Mouse (Mus musculus) midbrain, embryonic 10.5 days (tissue): ENCODE data around the gene Utrn. TPM values are rescaled to one million over a fixed set of nuclear protein-coding genes. Genes with fewer than 3 reads are reported as not detected.

ENCODE experiments used
- DNase-seq: peaks from one replicate; pipeline ENCODE4 v3.0.0-alpha.2; 2017; ENCODE audit warnings: low spot score
- H3K27ac ChIP-seq: fragments of 300-500 bp; sonication (generic); replicated peaks from 2 replicates; pipeline ENCODE4 v1.5.1; 2016; ENCODE audit warnings: mild to moderate bottlenecking
- H3K27me3 ChIP-seq: fragments of 300-500 bp; sonication (generic); 2 replicates; pipeline ENCODE4 v1.6.1; 2016; ENCODE audit warnings: low read depth, mild to moderate bottlenecking; ENCODE audit not compliant: poor library complexity, severe bottlenecking
- H3K36me3 ChIP-seq: fragments of 300-500 bp; sonication (generic); 2 replicates; pipeline ENCODE4 v1.6.1; 2016; ENCODE audit warnings: mild to moderate bottlenecking, moderate library complexity
- H3K4me1 ChIP-seq: fragments of 300-500 bp; sonication (generic); 2 replicates; pipeline ENCODE4 v1.6.1; 2016
- H3K4me3 ChIP-seq: fragments of 300-500 bp; sonication (generic); 2 replicates; pipeline ENCODE4 v1.5.1; 2016; ENCODE audit warnings: mild to moderate bottlenecking, moderate library complexity
- H3K9me3 ChIP-seq: fragments of 300-500 bp; sonication (generic); replicated peaks from 2 replicates; pipeline ENCODE4 v1.6.1; 2016; ENCODE audit warnings: mild to moderate bottlenecking
- WGBS: fragments of 180-500 bp; shearing (Covaris S2); methylation state at CpG from one replicate; pipeline ENCODE4 v1.1.7; 2016; 5-methylcytosine and 5-hydroxymethylcytosine counted together
- polyA plus RNA-seq: library from polyadenylated mRNA; unstranded; fragments of >200 nt; fragmentation: Nextera tagmentation; extraction: Ambion mirVana; gene quantifications from 2 replicates; pipeline ENCODE4 v1.2.1, GENCODE M21; 2016

Utrn gene
- polyA plus RNA-seq, 1 experiment from 2014 or later = 38.8 TPM

DNA sequence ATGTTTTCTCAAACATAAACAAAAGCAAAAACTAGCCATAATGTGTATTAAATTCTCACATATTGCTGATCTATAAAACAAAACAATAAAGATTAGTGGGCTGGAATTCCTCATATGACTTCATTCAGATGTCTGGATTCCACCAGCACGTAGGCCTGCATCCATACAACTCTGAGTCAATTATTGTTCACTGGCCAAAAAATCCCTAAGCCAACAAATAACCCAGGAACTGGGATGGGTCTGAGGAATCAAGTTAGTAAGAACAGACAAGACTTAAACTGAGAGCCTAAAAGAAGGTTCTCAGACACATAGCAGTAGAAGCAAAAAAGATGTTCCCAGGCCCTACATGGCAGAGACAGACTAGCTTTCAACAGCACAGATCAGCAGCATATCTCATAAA is 65.2 kb downstream of the Utrn start:
- Histone ChIP-seq H3K4me3 (no peak overlapping the region), H3K27ac (no peak overlapping the region), H3K9me3 (no peaks in the 10 kb centered on the region), H3K27me3 (no peaks in the 10 kb centered on the region), H3K36me3 (no peaks in the 10 kb centered on the region), H3K4me1 (peaks cover 16% of the 10 kb centered on the region)
- 83% methylated on average over 1 of the region's 1 CpGs for WGBS
- no peak for DNase-seq

DNA sequence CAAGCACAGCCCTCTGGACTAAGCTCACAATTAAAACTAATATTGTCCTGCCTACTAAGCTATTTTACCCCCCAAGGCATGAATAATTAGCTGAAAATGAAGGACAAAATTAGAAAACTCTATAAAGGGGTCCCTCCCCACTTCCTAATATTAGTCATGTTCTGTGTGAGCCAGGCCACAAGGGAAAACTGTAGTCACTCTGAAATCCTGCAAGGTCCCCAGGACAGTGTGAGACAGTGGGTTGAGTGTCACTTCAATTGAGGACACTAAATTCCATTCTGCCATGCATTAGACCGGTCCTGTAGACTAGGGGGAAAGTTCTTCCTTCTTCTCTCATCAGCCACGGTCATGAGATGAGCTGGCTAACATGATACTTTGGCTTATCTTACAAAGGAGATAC is 69.7 kb downstream of the Utrn start:
- Histone ChIP-seq H3K27ac (no peak overlapping the region), H3K27me3 (no peaks in the 10 kb centered on the region), H3K36me3 (no peaks in the 10 kb centered on the region), H3K4me3 (no peak overlapping the region), H3K4me1 (peaks cover 14% of the 10 kb centered on the region), H3K9me3 (no peaks in the 10 kb centered on the region)
- no peak for DNase-seq
- whole genome bisulfite sequencing = 89% methylated on average over 2 of the region's 2 CpGs

- H3K27me3 ChIP-seq = no peaks in the 10 kb centered on the region
- WGBS = 95% methylated on average over 4 of the region's 4 CpGs
- DNase-seq = no peak
Measured at GRCm38 (mm10) chr10:12798248-12798647, 70.9 kb downstream of the Utrn start.

GRCm38 (mm10) chr10:12796510-12796840 is 72.7 kb downstream of the Utrn start:
- whole genome bisulfite sequencing = 86% methylated on average over 1 of the region's 1 CpGs
- no peak overlapping the region for H3K27ac ChIP-seq
- DNase-seq = no peak
- no peaks in the 10 kb centered on the region for H3K27me3 ChIP-seq
- no peak overlapping the region for H3K4me3 ChIP-seq
- H3K36me3 ChIP-seq = no peaks in the 10 kb centered on the region
- H3K4me1 ChIP-seq = peaks cover 24% of the 10 kb centered on the region
- no peaks in the 10 kb centered on the region for H3K9me3 ChIP-seq

More at GRCm38 (mm10) chr10:12798248-12798647, 70.9 kb downstream of the Utrn start:
- H3K4me1 ChIP-seq = peaks cover 14% of the 10 kb centered on the region
- no peaks in the 10 kb centered on the region for H3K9me3 ChIP-seq
- no peak overlapping the region for H3K4me3 ChIP-seq
- no peaks in the 10 kb centered on the region for H3K36me3 ChIP-seq
- no peak overlapping the region for H3K27ac ChIP-seq

GRCm38 (mm10) chr10:12795796-12796509 is 73.2 kb downstream of the Utrn start:
- no peaks in the 10 kb centered on the region for H3K9me3 ChIP-seq

DNA sequence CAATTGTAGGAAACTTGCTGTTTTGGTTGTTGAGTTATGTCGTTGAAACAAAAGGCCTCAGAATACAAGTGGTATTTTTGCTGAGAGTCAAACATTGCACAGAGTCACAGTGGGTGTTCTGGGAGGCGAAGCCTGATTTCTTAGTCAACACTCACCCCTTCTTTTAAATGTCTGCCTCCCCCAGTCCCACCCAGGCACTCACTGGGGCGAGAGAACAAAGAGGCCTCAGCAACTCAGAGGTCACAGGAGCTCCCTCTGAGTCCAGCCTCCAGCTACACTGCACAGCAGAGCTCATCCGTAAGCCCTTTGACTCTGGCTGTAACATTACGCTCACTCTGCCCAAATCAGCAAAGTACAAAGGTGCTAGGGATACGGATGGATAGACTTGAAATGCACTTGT is 77.1 kb downstream of the Utrn start:
- WGBS = 5% methylated on average over 6 of the region's 6 CpGs
- peak; percentile 62 for DNase-seq
- H3K4me3 ChIP-seq = no peak overlapping the region
- H3K36me3 ChIP-seq = no peaks in the 10 kb centered on the region
- peak overlapping the region; percentile 81 for H3K27ac ChIP-seq
- H3K27me3 ChIP-seq = no peaks in the 10 kb centered on the region
- no peaks in the 10 kb centered on the region for H3K9me3 ChIP-seq
- H3K4me1 ChIP-seq = peaks cover 33% of the 10 kb centered on the region

More at GRCm38 (mm10) chr10:12795796-12796509, 73.2 kb downstream of the Utrn start:
- no peak for DNase-seq
- H3K36me3 ChIP-seq = no peaks in the 10 kb centered on the region
- H3K4me3 ChIP-seq = no peak overlapping the region
- H3K4me1 ChIP-seq = peaks cover 30% of the 10 kb centered on the region
- WGBS = 70% methylated on average over 8 of the region's 8 CpGs
- no peaks in the 10 kb centered on the region for H3K27me3 ChIP-seq
- no peak overlapping the region for H3K27ac ChIP-seq

DNA sequence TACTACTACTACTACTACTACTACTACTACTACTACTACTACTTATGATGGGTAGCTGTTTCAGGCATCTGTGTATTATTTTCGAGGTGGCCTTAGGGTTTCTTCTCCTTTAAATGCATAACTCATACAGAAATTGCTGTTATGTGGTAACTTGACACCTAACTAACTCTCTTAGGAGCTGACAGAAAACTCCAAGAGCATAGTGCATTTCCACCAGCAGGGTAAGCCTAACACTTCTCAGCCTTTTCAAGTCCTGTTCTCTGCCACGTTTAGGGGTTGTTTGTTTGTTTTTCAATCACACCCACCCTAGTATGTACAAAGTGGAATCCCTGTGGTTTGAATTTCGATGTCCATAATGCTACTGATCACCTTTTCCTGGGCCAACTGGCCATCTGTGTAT is 78.3 kb downstream of the Utrn start:
- Histone ChIP-seq H3K36me3 (no peaks in the 10 kb centered on the region), H3K9me3 (no peaks in the 10 kb centered on the region), H3K27me3 (no peaks in the 10 kb centered on the region), H3K4me1 (peaks cover 22% of the 10 kb centered on the region), H3K27ac (0 out of 2 replicates have a peak overlapping the region, but pooled peaks have one; percentile 81), H3K4me3 (no peak overlapping the region)
- 69% methylated on average over 3 of the region's 3 CpGs for WGBS
- DNase-seq = no peak

DNA sequence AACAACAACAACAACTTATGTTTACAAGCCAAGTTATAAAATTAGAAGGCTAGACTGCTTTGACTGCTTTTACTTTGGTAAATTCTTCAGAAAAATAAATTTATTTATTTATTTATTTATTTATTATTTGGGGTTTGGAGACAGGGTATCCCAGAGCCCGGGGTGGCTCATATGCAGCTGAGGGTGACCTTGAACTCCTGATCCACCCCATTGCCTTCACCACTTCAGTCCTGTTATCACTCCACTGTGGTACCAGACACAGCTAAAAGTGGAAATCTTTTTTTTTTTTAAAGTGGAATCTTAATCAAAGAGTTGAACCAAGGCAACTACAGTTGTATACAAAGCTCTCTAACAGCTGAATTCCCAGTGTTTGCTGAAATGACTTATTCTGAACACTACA is 80.6 kb downstream of the Utrn start:
- no peak overlapping the region for H3K4me3 ChIP-seq
- no peaks in the 10 kb centered on the region for H3K9me3 ChIP-seq
- H3K4me1 ChIP-seq = peaks cover 20% of the 10 kb centered on the region
- no peak overlapping the region for H3K27ac ChIP-seq
- H3K27me3 ChIP-seq = no peaks in the 10 kb centered on the region
- DNase-seq = no peak
- no peaks in the 10 kb centered on the region for H3K36me3 ChIP-seq
- 91% methylated on average over 1 of the region's 1 CpGs for WGBS

DNA sequence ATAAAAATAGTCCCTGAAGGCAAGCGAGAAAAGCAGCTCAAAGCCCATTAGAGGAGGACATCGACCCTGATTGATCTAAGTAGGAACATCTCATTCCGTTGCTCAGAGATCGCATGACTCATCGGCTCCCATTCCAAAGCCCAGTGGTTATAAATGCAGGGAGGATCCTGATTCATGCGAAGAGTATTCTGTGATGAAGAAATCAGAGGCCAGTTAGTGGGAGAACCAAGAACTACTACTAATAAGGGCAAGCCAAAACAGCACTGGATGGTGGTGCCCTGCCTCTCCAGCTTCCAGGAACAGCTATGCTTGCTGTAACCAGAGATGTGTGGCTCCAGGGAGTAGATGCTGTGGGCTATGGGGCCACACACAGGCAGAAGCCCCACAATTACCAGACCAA is 81.2 kb downstream of the Utrn start:
- Histone ChIP-seq H3K36me3 (no peaks in the 10 kb centered on the region), H3K27ac (no peak overlapping the region), H3K4me3 (no peak overlapping the region), H3K27me3 (no peaks in the 10 kb centered on the region), H3K4me1 (peaks cover 20% of the 10 kb centered on the region), H3K9me3 (no peaks in the 10 kb centered on the region)
- DNase-seq = no peak
- WGBS = 88% methylated on average over 6 of the region's 6 CpGs

GRCm38 (mm10) chr10:12785299-12785698 is 83.9 kb downstream of the Utrn start:
- Histone ChIP-seq H3K36me3 (0 out of 2 replicates have a peak, but pooled peaks cover 3% of the 10 kb centered on the region), H3K4me3 (no peak overlapping the region), H3K27ac (no peak overlapping the region), H3K4me1 (0 out of 2 replicates have a peak, but pooled peaks cover 3% of the 10 kb centered on the region), H3K27me3 (no peaks in the 10 kb centered on the region), H3K9me3 (no peaks in the 10 kb centered on the region)
- DNase-seq = no peak
- WGBS = 92% methylated on average over 5 of the region's 5 CpGs

DNA sequence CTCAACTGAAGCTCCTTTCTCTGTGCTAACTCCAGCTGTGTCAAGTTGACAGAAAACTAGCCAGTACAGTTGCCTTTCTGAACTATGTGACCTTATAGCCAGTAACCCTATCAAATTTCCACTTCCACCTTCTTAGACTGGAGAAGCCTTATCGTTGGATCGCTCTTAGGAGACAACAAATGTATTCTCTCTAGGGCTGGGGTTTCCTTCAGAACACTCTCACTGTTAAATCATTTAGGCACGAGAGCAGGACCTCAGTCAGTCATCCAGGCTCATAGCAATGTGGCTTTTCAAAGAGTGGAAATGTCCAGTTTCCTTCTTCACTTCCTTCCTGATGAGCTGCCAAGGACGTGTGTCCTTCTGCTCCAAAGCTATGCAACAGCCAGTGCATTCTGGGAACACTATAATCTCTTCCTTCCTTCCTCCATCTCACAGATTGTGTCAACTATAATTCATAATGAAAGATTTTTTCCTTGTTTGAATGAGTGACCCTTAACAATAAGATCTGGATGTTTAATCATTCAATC is 87.7 kb downstream of the Utrn start:
- no peaks in the 10 kb centered on the region for H3K27me3 ChIP-seq
- DNase-seq = no peak
- no peak overlapping the region for H3K27ac ChIP-seq
- 82% methylated on average over 4 of the region's 4 CpGs for WGBS
- H3K4me3 ChIP-seq = no peak overlapping the region
- no peaks in the 10 kb centered on the region for H3K9me3 ChIP-seq
- 0 out of 2 replicates have a peak, but pooled peaks cover 3% of the 10 kb centered on the region for H3K36me3 ChIP-seq
- no peaks in the 10 kb centered on the region for H3K4me1 ChIP-seq

DNA sequence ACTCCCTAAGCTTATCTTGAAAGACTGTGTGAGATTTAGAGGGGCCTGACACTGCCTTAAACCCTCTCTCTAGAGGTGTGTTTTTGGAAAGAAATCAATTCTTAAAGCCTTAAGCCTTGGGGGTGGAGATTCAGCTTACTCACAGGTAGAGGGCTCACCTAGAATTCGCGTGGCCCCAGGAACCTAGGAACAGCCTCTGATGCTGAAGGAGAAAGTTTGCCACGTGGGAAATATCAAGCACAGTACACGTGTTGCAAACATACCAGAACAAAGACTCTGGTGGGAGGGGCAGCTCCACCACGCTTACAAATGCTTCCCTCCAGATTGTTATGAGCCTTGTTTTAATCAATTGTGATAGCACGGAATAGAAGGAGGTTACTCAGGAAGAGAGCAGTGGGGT is 96.0 kb downstream of the Utrn start:
- no peaks in the 10 kb centered on the region for H3K9me3 ChIP-seq
- no peaks in the 10 kb centered on the region for H3K36me3 ChIP-seq
- no peak for DNase-seq
- no peaks in the 10 kb centered on the region for H3K27me3 ChIP-seq
- no peak overlapping the region for H3K4me3 ChIP-seq
- H3K4me1 ChIP-seq = no peaks in the 10 kb centered on the region
- H3K27ac ChIP-seq = no peak overlapping the region
- WGBS = 60% methylated on average over 6 of the region's 6 CpGs

- Histone ChIP-seq H3K27me3 (no peaks in the 10 kb centered on the region), H3K9me3 (peaks cover 4% of the 10 kb centered on the region; the same call in 1 of the 2 replicates), H3K36me3 (no peaks in the 10 kb centered on the region), H3K4me1 (no peaks in the 10 kb centered on the region), H3K4me3 (no peak overlapping the region), H3K27ac (no peak overlapping the region)
- DNase-seq = no peak
- 91% methylated on average over 2 of the region's 2 CpGs for WGBS
Measured at GRCm38 (mm10) chr10:12771511-12771910, 97.7 kb downstream of the Utrn start.
